Mouse (Mus musculus): Measurements from ENCODE around the gene Elmo2. TPM values are rescaled to one million over a fixed set of nuclear protein-coding genes. Genes with fewer than 3 reads are reported as not detected.

Elmo2 gene
- polyA plus RNA-seq, 1 experiment from 2014 or later = 40.8 TPM

- Histone ChIP-seq H3K4me2 (no peak overlapping the region), H3K9me3 (no peaks in the 10 kb centered on the region), H3K27ac (replicated peaks) (no peak overlapping the region), H3K4me1 (peaks cover 3% of the 10 kb centered on the region), H3K27me3 (replicated peaks) (no peaks in the 10 kb centered on the region), H3K36me3 (peaks cover 96% of the 10 kb centered on the region), H3K4me3 (no peak overlapping the region), H3K9ac (no peak overlapping the region)
- 80% methylated on average over 12 of the region's 12 CpGs for WGBS
- ATAC-seq (ENCODE audit: extremely low read depth, insufficient number of reproducible peaks, low FRiP score, low TSS enrichment) = no peak
These were observed 14.7 kb downstream of the Elmo2 start for GRCm38 (mm10) chr2:165311577-165311976.

- Histone ChIP-seq H3K36me3 (peaks cover 96% of the 10 kb centered on the region), H3K9ac (no peak overlapping the region), H3K4me1 (no peaks in the 10 kb centered on the region), H3K9me3 (no peaks in the 10 kb centered on the region), H3K4me3 (no peak overlapping the region), H3K4me2 (no peak overlapping the region), H3K27me3 (replicated peaks) (no peaks in the 10 kb centered on the region), H3K27ac (replicated peaks) (no peak overlapping the region)
- 70% methylated on average over 13 of the region's 13 CpGs for WGBS
- ATAC-seq (ENCODE audit: extremely low read depth, insufficient number of reproducible peaks, low FRiP score, low TSS enrichment) = no peak
These were observed 15.4 kb downstream of the Elmo2 start for GRCm38 (mm10) chr2:165310818-165311425.

GRCm38 (mm10) chr2:165307801-165308200, 18.5 kb downstream of the Elmo2 start:
- Histone ChIP-seq H3K36me3 (peaks cover 94% of the 10 kb centered on the region), H3K4me2 (no peak overlapping the region), H3K4me3 (no peak overlapping the region), H3K27me3 (replicated peaks) (no peaks in the 10 kb centered on the region), H3K27ac (replicated peaks) (no peak overlapping the region), H3K9me3 (no peaks in the 10 kb centered on the region), H3K9ac (no peak overlapping the region), H3K4me1 (no peaks in the 10 kb centered on the region)
- WGBS = 89% methylated on average over 6 of the region's 6 CpGs
- ATAC-seq (ENCODE audit: extremely low read depth, insufficient number of reproducible peaks, low FRiP score, low TSS enrichment) = no peak

- Histone ChIP-seq H3K9me3 (no peaks in the 10 kb centered on the region), H3K27ac (replicated peaks) (no peak overlapping the region), H3K4me1 (no peaks in the 10 kb centered on the region), H3K36me3 (peaks cover 93% of the 10 kb centered on the region), H3K27me3 (replicated peaks) (no peaks in the 10 kb centered on the region), H3K4me2 (no peak overlapping the region), H3K4me3 (no peak overlapping the region), H3K9ac (no peak overlapping the region)
- 93% methylated on average over 8 of the region's 8 CpGs for WGBS
- no peak for ATAC-seq (ENCODE audit: extremely low read depth, insufficient number of reproducible peaks, low FRiP score, low TSS enrichment)
These were observed 20.8 kb downstream of the Elmo2 start for GRCm38 (mm10) chr2:165305438-165305837.

- Histone ChIP-seq H3K4me1 (no peaks in the 10 kb centered on the region), H3K27me3 (replicated peaks) (no peaks in the 10 kb centered on the region), H3K36me3 (peaks cover 88% of the 10 kb centered on the region), H3K4me2 (no peak overlapping the region), H3K9me3 (no peaks in the 10 kb centered on the region), H3K9ac (no peak overlapping the region), H3K4me3 (no peak overlapping the region), H3K27ac (replicated peaks) (no peak overlapping the region)
- no peak for ATAC-seq (ENCODE audit: extremely low read depth, insufficient number of reproducible peaks, low FRiP score, low TSS enrichment)
- WGBS = 83% methylated on average over 19 of the region's 19 CpGs
These were observed 21.5 kb downstream of the Elmo2 start for GRCm38 (mm10) chr2:165304819-165305218.

GRCm38 (mm10) chr2:165303354-165304012, 22.8 kb downstream of the Elmo2 start:
- H3K4me2 ChIP-seq = no peak overlapping the region
- H3K4me3 ChIP-seq = no peak overlapping the region
- peaks cover 84% of the 10 kb centered on the region for H3K36me3 ChIP-seq
- 91% methylated on average over 6 of the region's 6 CpGs for WGBS
- no peak overlapping the region for H3K27ac ChIP-seq (replicated peaks)
- H3K9ac ChIP-seq = no peak overlapping the region
- no peaks in the 10 kb centered on the region for H3K4me1 ChIP-seq
- no peaks in the 10 kb centered on the region for H3K27me3 ChIP-seq (replicated peaks)
- ATAC-seq (ENCODE audit: extremely low read depth, insufficient number of reproducible peaks, low FRiP score, low TSS enrichment) = no peak
- no peaks in the 10 kb centered on the region for H3K9me3 ChIP-seq

- Histone ChIP-seq H3K4me3 (no peak overlapping the region), H3K27ac (replicated peaks) (no peak overlapping the region), H3K9me3 (no peaks in the 10 kb centered on the region), H3K4me1 (no peaks in the 10 kb centered on the region), H3K36me3 (peaks cover 85% of the 10 kb centered on the region), H3K9ac (no peak overlapping the region), H3K4me2 (no peak overlapping the region), H3K27me3 (replicated peaks) (no peaks in the 10 kb centered on the region)
- ATAC-seq (ENCODE audit: extremely low read depth, insufficient number of reproducible peaks, low FRiP score, low TSS enrichment) = no peak
- 57% methylated on average over 3 of the region's 3 CpGs for WGBS
These were observed 24.9 kb downstream of the Elmo2 start for GRCm38 (mm10) chr2:165301409-165301808.

- Histone ChIP-seq H3K27me3 (replicated peaks) (no peaks in the 10 kb centered on the region), H3K9me3 (no peaks in the 10 kb centered on the region), H3K27ac (replicated peaks) (no peak overlapping the region), H3K9ac (no peak overlapping the region), H3K36me3 (peaks cover 86% of the 10 kb centered on the region), H3K4me2 (no peak overlapping the region), H3K4me1 (no peaks in the 10 kb centered on the region), H3K4me3 (no peak overlapping the region)
- no peak for ATAC-seq (ENCODE audit: extremely low read depth, insufficient number of reproducible peaks, low FRiP score, low TSS enrichment)
- 86% methylated on average over 6 of the region's 6 CpGs for WGBS
These were observed 25.4 kb downstream of the Elmo2 start for GRCm38 (mm10) chr2:165300885-165301284.

GRCm38 (mm10) chr2:165300424-165300823, 25.9 kb downstream of the Elmo2 start:
- Histone ChIP-seq H3K9me3 (no peaks in the 10 kb centered on the region), H3K9ac (no peak overlapping the region), H3K4me1 (no peaks in the 10 kb centered on the region), H3K36me3 (peaks cover 87% of the 10 kb centered on the region), H3K4me2 (no peak overlapping the region), H3K27me3 (replicated peaks) (no peaks in the 10 kb centered on the region), H3K4me3 (no peak overlapping the region), H3K27ac (replicated peaks) (no peak overlapping the region)
- 71% methylated on average over 8 of the region's 8 CpGs for WGBS
- no peak for ATAC-seq (ENCODE audit: extremely low read depth, insufficient number of reproducible peaks, low FRiP score, low TSS enrichment)

GRCm38 (mm10) chr2:165297429-165297828, 28.9 kb downstream of the Elmo2 start:
- no peaks in the 10 kb centered on the region for H3K27me3 ChIP-seq (replicated peaks)
- no peaks in the 10 kb centered on the region for H3K4me1 ChIP-seq
- H3K4me3 ChIP-seq = no peak overlapping the region
- no peak overlapping the region for H3K9ac ChIP-seq
- WGBS = 84% methylated on average over 11 of the region's 11 CpGs
- ATAC-seq (ENCODE audit: extremely low read depth, insufficient number of reproducible peaks, low FRiP score, low TSS enrichment) = no peak
- H3K9me3 ChIP-seq = no peaks in the 10 kb centered on the region
- peaks cover 87% of the 10 kb centered on the region for H3K36me3 ChIP-seq
- H3K27ac ChIP-seq (replicated peaks) = no peak overlapping the region
- no peak overlapping the region for H3K4me2 ChIP-seq

GRCm38 (mm10) chr2:165296571-165296970, 29.7 kb downstream of the Elmo2 start:
- Histone ChIP-seq H3K4me2 (no peak overlapping the region), H3K27ac (replicated peaks) (no peak overlapping the region), H3K4me3 (no peak overlapping the region), H3K36me3 (peaks cover 87% of the 10 kb centered on the region), H3K9me3 (no peaks in the 10 kb centered on the region), H3K27me3 (replicated peaks) (no peaks in the 10 kb centered on the region), H3K4me1 (no peaks in the 10 kb centered on the region), H3K9ac (no peak overlapping the region)
- 81% methylated on average over 18 of the region's 18 CpGs for WGBS
- ATAC-seq (ENCODE audit: extremely low read depth, insufficient number of reproducible peaks, low FRiP score, low TSS enrichment) = no peak

Data from heart, embryonic 13.5 days (tissue).